Mouse (Mus musculus) forebrain, embryonic 16.5 days (tissue): ENCODE data around the gene Gprc5a. TPM values are rescaled to one million over a fixed set of nuclear protein-coding genes. Genes with fewer than 3 reads are reported as not detected.

Experiments
- ATAC-seq: fragments of 200-750 bp; cut with Nextera tagmentation; 2 replicates; pipeline ENCODE4 v1.8.0; 2017; ENCODE audit warnings: mild to moderate bottlenecking, moderate library complexity
- H3K27ac ChIP-seq: fragments of 300-500 bp; sonication (generic); 2 replicates; pipeline ENCODE4 v1.5.1; 2014; ENCODE audit warnings: low read length, control low read depth
- H3K27me3 ChIP-seq: fragments of 300-500 bp; sonication (generic); replicated peaks from 2 replicates; pipeline ENCODE4 v1.6.1; 2014; ENCODE audit warnings: low read length; ENCODE audit not compliant: control insufficient read depth, insufficient read depth
- H3K36me3 ChIP-seq: fragments of 300-500 bp; sonication (generic); 2 replicates; pipeline ENCODE4 v1.6.1; 2014; ENCODE audit not compliant: control insufficient read depth, insufficient read depth
- H3K4me1 ChIP-seq: fragments of 300-500 bp; sonication (generic); replicated peaks from 2 replicates; pipeline ENCODE4 v1.6.1; 2014; ENCODE audit warnings: low read length; ENCODE audit not compliant: control insufficient read depth, insufficient read depth
- H3K4me2 ChIP-seq: fragments of 300-500 bp; sonication (generic); 2 replicates; pipeline ENCODE4 v1.6.1; 2014; ENCODE audit warnings: mild to moderate bottlenecking, low read length, control low read depth
- H3K4me3 ChIP-seq: fragments of 300-500 bp; sonication (generic); replicated peaks from 2 replicates; pipeline ENCODE4 v1.5.1; 2014; ENCODE audit warnings: mild to moderate bottlenecking, low read length, control low read depth
- H3K9ac ChIP-seq: fragments of 300-500 bp; sonication (generic); replicated peaks from 2 replicates; pipeline ENCODE4 v1.6.1; 2014; ENCODE audit warnings: low read depth, low read length, control low read depth
- H3K9me3 ChIP-seq: fragments of 300-500 bp; sonication (generic); 2 replicates; pipeline ENCODE4 v1.6.1; 2016; ENCODE audit warnings: low read length; ENCODE audit not compliant: control insufficient read depth
- WGBS: fragments of 180-500 bp; shearing (Covaris S2); extraction: QIAGEN DNeasy Blood & Tissue Kit; methylation state at CpG from one replicate; pipeline ENCODE4 v1.1.7; 2014; 5-methylcytosine and 5-hydroxymethylcytosine counted together
- polyA plus RNA-seq: library from polyadenylated mRNA; unstranded; fragments of >200 nt; fragmentation: Nextera tagmentation; extraction: Ambion mirVana; gene quantifications from 2 replicates; pipeline ENCODE4 v1.2.1, GENCODE M21; 2015

Gene Gprc5a
- 0.37 and 0.81 TPM in 2 replicates for polyA plus RNA-seq

DNA sequence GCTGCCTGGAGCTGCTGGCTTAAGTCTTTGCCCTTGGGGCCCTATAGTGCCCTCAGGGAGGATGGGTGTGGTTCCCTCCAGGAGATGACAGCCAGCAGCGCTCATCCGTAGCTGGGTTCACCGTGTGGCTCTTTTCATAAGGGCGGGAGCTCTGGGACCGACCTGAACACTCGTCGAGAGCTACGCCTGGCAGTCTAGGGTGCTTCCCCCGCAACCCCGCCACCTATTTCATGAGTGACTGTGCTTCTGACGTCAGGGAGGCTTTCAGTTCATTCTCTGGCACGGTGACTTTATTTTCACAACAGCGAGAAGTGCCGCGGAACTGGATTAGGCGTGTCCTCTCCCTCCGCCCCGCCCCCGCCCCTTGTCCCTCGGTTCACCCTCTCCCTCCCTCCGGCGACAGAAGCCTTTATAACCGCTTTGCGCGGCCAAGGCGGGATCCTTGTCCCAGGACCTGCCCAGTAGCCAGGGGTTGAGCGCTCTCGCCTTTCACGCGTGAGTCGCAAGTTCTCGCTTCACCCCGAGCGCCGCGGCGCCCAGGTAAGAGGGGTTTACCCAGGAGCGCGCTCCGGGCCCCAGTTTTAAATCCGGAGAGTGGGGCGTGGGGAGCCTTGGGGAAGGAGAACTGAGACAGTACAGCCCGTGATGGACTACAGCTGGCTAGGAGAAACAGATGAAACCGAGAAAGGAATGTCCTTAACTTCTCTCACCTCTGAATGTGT lies at the start of gene Gprc5a:
Gene Gprc5a (plus strand): TSS at position 416 of the 722 bp plus-strand sequence.
- WGBS, result 1% methylated on average over 44 of the region's 44 CpGs
- no peak within 1 kb of the TSS for H3K27ac ChIP-seq
- no peaks in the 10 kb centered on the region for H3K9me3 ChIP-seq
- H3K36me3 ChIP-seq, result no peaks in the 10 kb centered on the region
- peaks cover 10% of the 10 kb centered on the region for H3K4me1 ChIP-seq
- peak; percentile 69 for ATAC-seq
- H3K4me3 ChIP-seq, result peak within 1 kb of the TSS; percentile 50
- H3K4me2 ChIP-seq, result peak within 1 kb of the TSS; percentile 86
- H3K27me3 ChIP-seq, result peaks cover 3% of the 10 kb centered on the region; the same call in 1 of the 2 replicates
- H3K9ac ChIP-seq, result peak within 1 kb of the TSS; percentile 61

GRCm38 (mm10) chr6:135017211-135017610 lies 48.2 kb upstream of the Gprc5a start:
- ATAC-seq, result no peak
- H3K27me3 ChIP-seq, result no peaks in the 10 kb centered on the region
- H3K9ac ChIP-seq, result no peak overlapping the region
- H3K9me3 ChIP-seq, result no peaks in the 10 kb centered on the region
- WGBS, result 96% methylated on average over 11 of the region's 11 CpGs
- peaks cover 4% of the 10 kb centered on the region for H3K4me1 ChIP-seq
- no peak overlapping the region for H3K4me3 ChIP-seq
- H3K4me2 ChIP-seq, result no peak overlapping the region
- H3K36me3 ChIP-seq, result peaks cover 48% of the 10 kb centered on the region
- no peak overlapping the region for H3K27ac ChIP-seq

- Histone ChIP-seq H3K27me3 (no peaks in the 10 kb centered on the region), H3K36me3 (peaks cover 58% of the 10 kb centered on the region), H3K9me3 (no peaks in the 10 kb centered on the region), H3K27ac (no peak overlapping the region), H3K9ac (no peak overlapping the region), H3K4me2 (no peak overlapping the region), H3K4me3 (no peak overlapping the region), H3K4me1 (no peaks in the 10 kb centered on the region)
- ATAC-seq, result no peak
- WGBS, result 92% methylated on average over 10 of the region's 10 CpGs
Measured at GRCm38 (mm10) chr6:135019564-135019963, 45.9 kb upstream of the Gprc5a start.

DNA sequence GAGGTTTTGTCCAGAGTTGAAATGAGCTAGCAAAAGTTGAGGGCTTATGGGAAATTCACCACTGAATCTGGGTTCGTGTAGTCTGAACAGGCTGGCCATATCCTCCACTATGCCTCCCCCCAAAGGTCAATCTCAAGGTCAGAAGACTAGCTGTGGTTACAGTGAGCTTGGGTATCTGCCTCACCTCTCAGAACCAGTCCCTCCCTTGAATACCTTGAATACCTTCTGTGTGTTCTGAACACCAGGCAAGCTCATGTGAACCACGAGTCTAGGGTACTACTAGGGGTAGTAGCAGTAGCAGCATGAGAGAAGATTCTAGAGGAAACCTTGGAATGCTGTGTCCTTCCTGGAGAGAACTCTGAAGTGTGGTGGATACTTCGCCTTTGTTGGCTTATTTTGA lies 43.8 kb upstream of the Gprc5a start:
- H3K4me1 ChIP-seq, result no peaks in the 10 kb centered on the region
- no peaks in the 10 kb centered on the region for H3K9me3 ChIP-seq
- no peak overlapping the region for H3K9ac ChIP-seq
- no peaks in the 10 kb centered on the region for H3K27me3 ChIP-seq
- 95% methylated on average over 3 of the region's 3 CpGs for WGBS
- H3K36me3 ChIP-seq, result peaks cover 50% of the 10 kb centered on the region
- no peak overlapping the region for H3K4me3 ChIP-seq
- no peak overlapping the region for H3K4me2 ChIP-seq
- no peak for ATAC-seq
- H3K27ac ChIP-seq, result no peak overlapping the region

- Histone ChIP-seq H3K4me1 (no peaks in the 10 kb centered on the region), H3K4me3 (no peak overlapping the region), H3K4me2 (no peak overlapping the region), H3K9me3 (no peaks in the 10 kb centered on the region), H3K27ac (no peak overlapping the region), H3K27me3 (no peaks in the 10 kb centered on the region), H3K9ac (no peak overlapping the region), H3K36me3 (peaks cover 37% of the 10 kb centered on the region)
- WGBS, result 92% methylated on average over 14 of the region's 14 CpGs
- no peak for ATAC-seq
Measured at GRCm38 (mm10) chr6:135023379-135023778, 42.1 kb upstream of the Gprc5a start.

DNA sequence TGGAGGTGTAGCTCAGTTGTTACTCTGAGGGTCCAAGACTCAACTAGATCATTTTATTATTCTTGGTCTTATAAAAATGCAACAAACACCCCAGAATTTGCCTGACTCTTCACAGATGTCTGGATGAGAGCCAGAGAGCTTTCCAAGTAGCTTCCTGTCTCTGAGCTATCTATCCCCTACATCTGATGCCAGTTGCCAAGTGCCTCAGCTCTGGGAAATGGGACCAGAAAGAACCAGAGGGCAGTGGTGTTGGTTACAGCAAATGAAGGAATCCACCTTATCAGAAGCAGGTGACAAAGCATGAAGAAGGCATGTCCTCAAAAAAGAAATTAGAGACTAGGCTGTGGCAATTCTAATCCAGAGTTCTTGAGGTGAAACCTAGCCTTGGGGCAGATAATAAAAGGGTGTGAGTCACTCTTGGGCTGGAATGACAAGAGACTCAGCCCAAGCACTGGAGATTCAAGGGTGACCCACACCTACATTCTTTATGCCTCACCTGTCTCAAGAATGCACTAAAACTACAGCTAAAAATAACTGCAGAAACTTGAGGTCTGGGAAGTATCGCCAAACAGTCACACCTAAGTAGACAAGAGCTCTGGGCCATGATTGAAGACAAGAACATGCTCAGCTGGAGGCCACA lies 40.5 kb upstream of the Gprc5a start:
- no peaks in the 10 kb centered on the region for H3K4me1 ChIP-seq
- H3K4me2 ChIP-seq, result no peak overlapping the region
- ATAC-seq, result no peak
- 97% methylated on average over 1 of the region's 1 CpGs for WGBS
- H3K27me3 ChIP-seq, result no peaks in the 10 kb centered on the region
- H3K9ac ChIP-seq, result no peak overlapping the region
- no peak overlapping the region for H3K4me3 ChIP-seq
- no peaks in the 10 kb centered on the region for H3K9me3 ChIP-seq
- no peak overlapping the region for H3K27ac ChIP-seq
- H3K36me3 ChIP-seq, result peaks cover 29% of the 10 kb centered on the region

DNA sequence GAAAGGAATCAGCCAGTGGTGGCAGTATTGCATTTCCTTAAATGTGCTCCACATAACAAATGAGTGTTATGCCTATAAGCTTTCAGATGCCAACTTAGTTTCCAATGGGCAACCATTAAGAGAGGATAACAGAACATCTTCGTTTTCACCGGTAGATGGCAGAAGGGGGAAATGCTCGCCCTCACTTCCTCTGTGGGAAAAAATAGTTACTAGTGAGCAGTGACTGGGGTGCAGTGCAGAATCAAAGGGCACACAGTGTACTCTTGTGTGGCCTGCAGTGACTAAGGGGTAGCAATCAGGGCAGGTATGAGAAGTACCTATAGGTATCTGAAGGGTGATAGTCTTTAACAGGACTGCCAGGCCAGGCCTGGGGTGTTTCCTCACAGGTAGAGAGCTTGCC lies 39.2 kb upstream of the Gprc5a start:
- 11% methylated on average over 3 of the region's 3 CpGs for WGBS
- Histone ChIP-seq H3K9ac (no peak overlapping the region), H3K9me3 (no peaks in the 10 kb centered on the region), H3K27ac (no peak overlapping the region), H3K4me3 (no peak overlapping the region), H3K4me2 (no peak overlapping the region), H3K27me3 (no peaks in the 10 kb centered on the region), H3K36me3 (peaks cover 23% of the 10 kb centered on the region), H3K4me1 (no peaks in the 10 kb centered on the region)
- peak; percentile 64 for ATAC-seq

DNA sequence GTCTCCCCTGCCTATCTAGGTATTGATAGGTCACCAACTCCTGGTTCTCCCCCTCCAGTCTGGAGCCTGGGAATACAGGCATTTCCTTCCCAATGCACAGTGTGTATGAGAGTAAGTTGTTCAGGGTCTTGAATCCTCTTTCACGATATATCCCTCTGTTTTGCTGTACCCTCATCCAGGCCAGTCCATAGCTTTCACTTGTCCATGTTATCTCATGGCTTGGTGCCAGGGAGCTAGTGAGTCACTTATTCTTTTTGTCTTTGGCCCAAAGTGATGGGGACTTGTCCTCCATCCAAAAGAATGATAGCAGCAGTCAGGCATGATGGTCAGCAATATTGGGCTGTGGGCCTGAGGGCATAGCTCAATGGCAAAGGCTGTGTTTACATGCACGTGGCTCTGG lies 38.7 kb upstream of the Gprc5a start:
- Histone ChIP-seq H3K4me1 (no peaks in the 10 kb centered on the region), H3K4me2 (no peak overlapping the region), H3K4me3 (no peak overlapping the region), H3K9ac (no peak overlapping the region), H3K27me3 (no peaks in the 10 kb centered on the region), H3K9me3 (no peaks in the 10 kb centered on the region), H3K27ac (no peak overlapping the region), H3K36me3 (peaks cover 18% of the 10 kb centered on the region)
- 0 out of 2 replicates have a peak, but pooled peaks have one; percentile 20 for ATAC-seq
- 86% methylated on average over 2 of the region's 2 CpGs for WGBS

DNA sequence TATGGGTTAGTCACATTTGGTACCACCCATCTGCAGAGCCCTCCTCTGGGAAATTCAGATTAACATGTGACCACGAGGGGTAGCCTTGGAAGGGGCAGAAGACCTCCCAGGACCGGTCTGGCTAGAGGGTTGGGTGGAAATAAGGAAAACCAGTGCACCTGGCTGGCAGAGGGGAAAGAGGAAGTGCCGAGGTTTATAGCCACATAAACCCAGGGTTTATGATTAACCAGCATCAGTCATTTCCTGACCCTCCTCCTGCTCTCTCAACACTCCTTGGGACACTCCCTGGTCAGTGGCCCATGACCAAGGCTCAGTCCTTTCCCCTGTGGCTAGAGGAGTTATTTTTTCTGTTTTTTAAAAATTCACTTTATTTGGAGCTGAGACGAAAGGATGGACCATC lies 36.2 kb upstream of the Gprc5a start:
- H3K4me2 ChIP-seq, result no peak overlapping the region
- ATAC-seq, result no peak
- H3K9ac ChIP-seq, result no peak overlapping the region
- H3K9me3 ChIP-seq, result no peaks in the 10 kb centered on the region
- H3K4me3 ChIP-seq, result no peak overlapping the region
- H3K36me3 ChIP-seq, result no peaks in the 10 kb centered on the region
- no peaks in the 10 kb centered on the region for H3K27me3 ChIP-seq
- H3K4me1 ChIP-seq, result no peaks in the 10 kb centered on the region
- WGBS, result 88% methylated on average over 4 of the region's 4 CpGs
- no peak overlapping the region for H3K27ac ChIP-seq
